Mouse (Mus musculus) erythroblast, embryonic 14.5 days (primary cell): ENCODE results near the gene Scamp5.

Experiments used
- GATA1 ChIP-seq: IDR thresholded peaks from 2 replicates; pipeline ENCODE4 v1.6.1; 2012; ENCODE audit warnings: low read length, inconsistent platforms, mixed read lengths
- TAL1 ChIP-seq: IDR thresholded peaks from 3 replicates; pipeline ENCODE4 v1.6.1; 2012; ENCODE audit warnings: low read length, inconsistent platforms, mixed read lengths

DNA sequence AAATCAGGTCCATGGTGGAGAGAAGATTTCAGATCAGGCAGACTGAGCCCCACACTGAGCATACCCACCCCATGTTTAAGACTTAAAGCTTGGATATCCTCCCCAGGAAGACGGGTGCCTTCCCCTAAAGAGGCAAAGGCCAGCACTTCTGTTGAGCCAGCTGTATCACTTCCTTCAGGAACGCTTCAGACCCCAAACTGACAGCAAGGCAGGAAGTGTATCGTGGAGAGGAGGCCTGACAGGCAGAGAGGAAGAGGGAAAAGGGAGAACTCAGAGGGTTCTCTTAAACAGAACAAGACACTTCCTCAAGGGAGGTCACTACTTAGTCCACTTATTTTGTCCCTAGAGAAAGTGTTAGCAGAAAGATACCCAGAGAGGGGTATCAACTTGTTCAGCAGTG, 1.8 kb downstream of the Scamp5 start:
- TF ChIP-seq TAL1 = no peak
- no peak for TF ChIP-seq GATA1
